Mouse (Mus musculus) T-cell, adult 66 days (primary cell): ENCODE measurements around the gene Hspb9. TPM values are rescaled to one million over a fixed set of nuclear protein-coding genes. Genes with fewer than 3 reads are reported as not detected.

Source experiments
- total RNA-seq, 2 experiments: library from RNA; stranded (reverse); gene quantifications; 3 replicates in 1 of 2; 4 replicates in 1 of 2; pipeline ENCODE4 v1.2.4; 2023

Gene Hspb9
- total RNA-seq = not detected

GRCm38 (mm10) chr11:100713735-100714533, at the start of gene Hspb9:
TSS of gene Hspb9 (plus strand) at chr11:100713850.

GRCm38 (mm10) chr11:100692164-100692616, 21.5 kb upstream of the Hspb9 start, which contains the start of gene Zfp385c:
TSS of gene Zfp385c (minus strand) at chr11:100692455.

GRCm38 (mm10) chr11:100703851-100704531, 9.7 kb upstream of the Hspb9 start, which contains the start of gene Dhx58:
TSS of gene Dhx58 (minus strand) at chr11:100704271.

GRCm38 (mm10) chr11:100711783-100712615, 1.7 kb upstream of the Hspb9 start, which contains the start of gene Kat2a:
TSS of gene Kat2a (minus strand) at chr11:100712465.

GRCm38 (mm10) chr11:100738066-100738604, 24.5 kb downstream of the Hspb9 start, which contains the start of gene Rab5c:
TSS of gene Rab5c (minus strand) at chr11:100738215.

GRCm38 (mm10) chr11:100759611-100760233, 46.1 kb downstream of the Hspb9 start, which contains the start of gene Kcnh4:
TSS of gene Kcnh4 (minus strand) at chr11:100759942.

GRCm38 (mm10) chr11:100762831-100763230, 49.2 kb downstream of the Hspb9 start, which contains the start of gene Hcrt:
TSS of gene Hcrt (minus strand) at chr11:100762931.

Other genes starting within 250 kb of the Hspb9 start
- 10 to 100 TPM; 22.5 to 35.4 TPM for gene Klhl11, start 241.1 kb upstream of the Hspb9 start, total RNA-seq
- gene Acly, start 185.8 kb upstream of the Hspb9 start, total RNA-seq = 100 to 1,000 TPM; 146 to 160 TPM
- not detected for gene Ttc25, start 168.2 kb upstream of the Hspb9 start, total RNA-seq
- 100 to 1,000 TPM; 124 to 136 TPM for gene Cnp, start 138.9 kb upstream of the Hspb9 start, total RNA-seq
- 10 to 100 TPM; 18.6 to 23.3 TPM for gene Nkiras2, start 94.6 kb upstream of the Hspb9 start, total RNA-seq
- gene Dnajc7, start 93.7 kb upstream of the Hspb9 start, total RNA-seq = 100 to 1,000 TPM; 398 to 430 TPM
- not detected for gene Zfp385c, start 21.4 kb upstream of the Hspb9 start, total RNA-seq
- 10 to 100 TPM; 12.2 to 15.1 TPM for gene Dhx58, start 9.6 kb upstream of the Hspb9 start, total RNA-seq
- gene Kat2a, start 1.4 kb upstream of the Hspb9 start, total RNA-seq = 10 to 100 TPM; 44.5 to 49.7 TPM
- 100 to 1,000 TPM; 121 to 133 TPM for gene Rab5c, start 24.4 kb downstream of the Hspb9 start, total RNA-seq
- gene Kcnh4, start 46.1 kb downstream of the Hspb9 start, total RNA-seq = under 1 TPM; 0.23 to 0.24 TPM
- gene Hcrt, start 49.1 kb downstream of the Hspb9 start, total RNA-seq = not detected
- 1 to 10 TPM; 6.3 to 6.5 TPM for gene Ghdc, start 57.1 kb downstream of the Hspb9 start, total RNA-seq
- gene Stat5b, start 136.9 kb downstream of the Hspb9 start, total RNA-seq = 100 to 1,000 TPM; 129 to 142 TPM
- gene Stat5a, start 145.5 kb downstream of the Hspb9 start, total RNA-seq = 10 to 100 TPM; 84.3 to 91.3 TPM
- 100 to 1,000 TPM; 263 to 271 TPM for gene Stat3, start 225.7 kb downstream of the Hspb9 start, total RNA-seq